Mouse (Mus musculus) embryonic facial prominence, embryonic 15.5 days (tissue): ENCODE results near the gene Slc1a1. TPM values are rescaled to one million over a fixed set of nuclear protein-coding genes. Genes with fewer than 3 reads are reported as not detected.

ENCODE experiments used
- ATAC-seq: fragments of 200-750 bp; cut with Nextera tagmentation; 2 replicates; pipeline ENCODE4 v1.8.0; 2017; ENCODE audit warnings: low read depth, moderate TSS enrichment; ENCODE audit not compliant: insufficient number of reproducible peaks, low FRiP score, low TSS enrichment
- H3K27ac ChIP-seq: fragments of 300-500 bp; sonication (generic); replicated peaks from 2 replicates; pipeline ENCODE4 v1.5.1; 2015; ENCODE audit warnings: mild to moderate bottlenecking, inconsistent platforms
- H3K27me3 ChIP-seq: fragments of 300-500 bp; sonication (generic); 2 replicates; pipeline ENCODE4 v1.6.1; 2015; ENCODE audit warnings: inconsistent platforms
- H3K36me3 ChIP-seq: fragments of 300-500 bp; sonication (generic); 2 replicates; pipeline ENCODE4 v1.6.1; 2015; ENCODE audit warnings: mild to moderate bottlenecking, inconsistent platforms
- H3K4me1 ChIP-seq: fragments of 300-500 bp; sonication (generic); 2 replicates; pipeline ENCODE4 v1.6.1; 2015; ENCODE audit warnings: inconsistent platforms
- H3K4me2 ChIP-seq: fragments of 300-500 bp; sonication (generic); replicated peaks from 2 replicates; pipeline ENCODE4 v1.6.1; 2015; ENCODE audit warnings: mild to moderate bottlenecking, inconsistent platforms
- H3K4me3 ChIP-seq: fragments of 300-500 bp; sonication (generic); replicated peaks from 2 replicates; pipeline ENCODE4 v1.5.1; 2015; ENCODE audit warnings: mild to moderate bottlenecking, inconsistent platforms
- H3K9ac ChIP-seq: fragments of 300-500 bp; sonication (generic); 2 replicates; pipeline ENCODE4 v1.6.1; 2015; ENCODE audit warnings: inconsistent platforms
- H3K9me3 ChIP-seq: fragments of 300-500 bp; sonication (generic); replicated peaks from 2 replicates; pipeline ENCODE4 v1.6.1; 2016; ENCODE audit warnings: inconsistent platforms
- WGBS: fragments of 180-500 bp; shearing (Covaris S2); methylation state at CpG from one replicate; pipeline ENCODE4 v1.1.7; 2015; 5-methylcytosine and 5-hydroxymethylcytosine counted together
- polyA plus RNA-seq: library from polyadenylated mRNA; unstranded; fragments of >200 nt; fragmentation: Nextera tagmentation; extraction: Ambion mirVana; gene quantifications from 2 replicates; pipeline ENCODE4 v1.2.1, GENCODE M21; 2015

The Slc1a1 gene
- polyA plus RNA-seq, 1 experiment from 2014 or later: 2.1 TPM

DNA sequence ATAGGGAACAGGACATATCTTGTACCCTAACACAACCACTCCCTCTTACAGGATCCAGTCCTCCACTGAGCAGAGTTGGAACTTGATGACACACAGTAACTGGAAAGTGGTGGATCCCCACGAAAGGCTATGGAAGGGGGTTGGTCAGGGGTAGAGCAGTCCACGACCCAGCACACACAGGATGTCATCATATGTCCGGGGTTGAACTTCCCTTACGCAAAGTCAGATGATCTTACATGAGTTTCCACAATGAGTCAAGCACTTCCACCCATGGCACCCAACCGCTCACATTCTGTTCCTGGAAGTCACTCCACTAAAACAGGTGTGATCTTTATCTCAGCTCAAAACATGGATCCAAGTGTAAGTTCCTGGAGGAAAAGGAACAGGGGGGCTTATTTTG, 83.0 kb downstream of the Slc1a1 start:
- no peak for ATAC-seq
- H3K36me3 ChIP-seq: no peaks in the 10 kb centered on the region
- H3K4me2 ChIP-seq: no peak overlapping the region
- no peaks in the 10 kb centered on the region for H3K27me3 ChIP-seq
- 88% methylated on average over 5 of the region's 5 CpGs for WGBS
- no peaks in the 10 kb centered on the region for H3K9me3 ChIP-seq
- no peaks in the 10 kb centered on the region for H3K4me1 ChIP-seq
- no peak overlapping the region for H3K9ac ChIP-seq
- H3K27ac ChIP-seq: no peak overlapping the region
- H3K4me3 ChIP-seq: no peak overlapping the region

DNA sequence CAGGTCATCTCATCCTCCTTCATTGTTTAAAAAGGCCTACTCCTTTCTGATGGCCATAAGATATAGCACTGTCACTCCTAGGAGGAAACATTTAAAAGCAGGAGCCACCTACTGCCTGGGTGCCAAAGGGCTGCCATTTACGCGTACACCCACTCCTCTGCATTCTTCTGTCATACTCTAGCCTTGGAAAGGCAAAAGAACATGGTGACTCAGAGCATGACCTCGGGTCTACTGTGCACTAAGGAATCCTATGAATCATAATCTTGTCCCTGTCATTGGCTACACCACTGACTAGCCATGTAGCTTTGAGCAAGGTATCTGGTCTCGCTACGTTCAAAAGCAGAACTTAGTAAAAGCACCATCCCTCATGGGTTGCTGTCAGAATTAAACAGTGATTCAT, 91.5 kb downstream of the Slc1a1 start:
- Histone ChIP-seq H3K36me3 (no peaks in the 10 kb centered on the region), H3K9me3 (no peaks in the 10 kb centered on the region), H3K4me2 (no peak overlapping the region), H3K27ac (no peak overlapping the region), H3K9ac (no peak overlapping the region), H3K27me3 (no peaks in the 10 kb centered on the region), H3K4me1 (no peaks in the 10 kb centered on the region), H3K4me3 (no peak overlapping the region)
- WGBS: 88% methylated on average over 5 of the region's 5 CpGs
- no peak for ATAC-seq

DNA sequence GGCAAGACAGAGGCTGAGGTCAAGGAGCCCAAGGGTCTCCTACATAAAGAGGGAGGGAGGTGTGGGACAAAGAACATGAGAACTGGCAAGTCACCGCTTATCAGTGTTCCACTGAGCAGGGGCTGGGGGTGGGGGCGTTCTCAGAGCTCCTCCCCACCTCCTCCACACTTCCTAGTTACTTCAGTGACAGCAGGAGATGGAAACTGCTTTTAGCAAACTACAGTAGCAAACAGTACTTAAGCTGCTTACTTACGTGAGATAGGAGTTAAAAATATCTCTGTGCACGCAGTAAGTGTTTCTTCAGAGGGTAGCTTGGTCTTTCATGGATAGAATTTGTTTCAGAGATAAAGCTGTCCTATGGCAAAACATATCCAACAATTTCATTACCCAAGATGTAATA, 92.5 kb downstream of the Slc1a1 start:
- H3K4me1 ChIP-seq: no peaks in the 10 kb centered on the region
- no peak overlapping the region for H3K4me3 ChIP-seq
- ATAC-seq: no peak
- no peak overlapping the region for H3K27ac ChIP-seq
- no peak overlapping the region for H3K9ac ChIP-seq
- no peak overlapping the region for H3K4me2 ChIP-seq
- WGBS: 73% methylated on average over 4 of the region's 4 CpGs
- H3K36me3 ChIP-seq: no peaks in the 10 kb centered on the region
- no peaks in the 10 kb centered on the region for H3K9me3 ChIP-seq
- no peaks in the 10 kb centered on the region for H3K27me3 ChIP-seq

DNA sequence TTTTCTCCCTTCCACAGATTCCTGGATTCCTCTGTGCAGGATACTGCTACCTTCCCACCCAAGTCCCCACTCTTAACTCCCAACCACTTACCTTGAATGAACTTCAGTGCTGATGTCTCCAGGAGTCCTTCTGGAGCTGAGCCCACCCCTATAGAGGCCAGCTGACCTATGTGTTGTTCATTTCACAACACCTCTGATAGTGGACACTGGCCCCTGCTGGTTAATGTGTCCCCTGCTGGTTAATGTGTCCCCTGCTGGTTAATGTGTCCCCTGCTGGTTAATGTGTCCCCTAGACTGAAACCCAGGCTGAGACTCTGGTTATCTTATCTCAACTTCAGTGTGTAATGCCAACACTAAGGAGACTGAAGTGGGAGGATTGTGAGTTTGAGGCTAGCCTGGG, 94.2 kb downstream of the Slc1a1 start:
- Histone ChIP-seq H3K4me2 (no peak overlapping the region), H3K27me3 (no peaks in the 10 kb centered on the region), H3K4me1 (no peaks in the 10 kb centered on the region), H3K36me3 (no peaks in the 10 kb centered on the region), H3K4me3 (no peak overlapping the region), H3K27ac (no peak overlapping the region), H3K9ac (no peak overlapping the region), H3K9me3 (no peaks in the 10 kb centered on the region)
- ATAC-seq: no peak

DNA sequence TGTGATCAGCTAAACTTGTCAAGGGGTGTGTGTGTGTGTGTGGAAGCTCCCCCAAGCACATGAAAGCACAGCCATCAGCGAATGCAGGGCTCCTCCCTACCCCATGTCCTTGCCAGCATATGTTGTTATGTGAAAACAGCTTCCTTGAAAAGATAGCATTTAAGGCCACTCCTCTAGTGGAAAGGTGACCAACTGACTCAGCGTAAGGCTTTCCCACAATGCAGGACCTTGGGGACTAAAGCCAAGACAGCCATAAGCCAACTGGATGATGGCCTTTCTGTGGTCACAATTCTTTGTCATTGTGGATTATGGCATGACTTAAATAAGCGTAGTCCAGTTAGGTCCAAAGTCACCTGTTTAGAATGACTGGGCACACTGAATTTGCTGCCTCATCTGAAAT, 100.0 kb downstream of the Slc1a1 start:
- Histone ChIP-seq H3K4me1 (no peaks in the 10 kb centered on the region), H3K27me3 (no peaks in the 10 kb centered on the region), H3K4me2 (no peak overlapping the region), H3K36me3 (no peaks in the 10 kb centered on the region), H3K9me3 (no peaks in the 10 kb centered on the region), H3K9ac (no peak overlapping the region), H3K4me3 (no peak overlapping the region), H3K27ac (no peak overlapping the region)
- 90% methylated on average over 3 of the region's 3 CpGs for WGBS
- no peak for ATAC-seq

DNA sequence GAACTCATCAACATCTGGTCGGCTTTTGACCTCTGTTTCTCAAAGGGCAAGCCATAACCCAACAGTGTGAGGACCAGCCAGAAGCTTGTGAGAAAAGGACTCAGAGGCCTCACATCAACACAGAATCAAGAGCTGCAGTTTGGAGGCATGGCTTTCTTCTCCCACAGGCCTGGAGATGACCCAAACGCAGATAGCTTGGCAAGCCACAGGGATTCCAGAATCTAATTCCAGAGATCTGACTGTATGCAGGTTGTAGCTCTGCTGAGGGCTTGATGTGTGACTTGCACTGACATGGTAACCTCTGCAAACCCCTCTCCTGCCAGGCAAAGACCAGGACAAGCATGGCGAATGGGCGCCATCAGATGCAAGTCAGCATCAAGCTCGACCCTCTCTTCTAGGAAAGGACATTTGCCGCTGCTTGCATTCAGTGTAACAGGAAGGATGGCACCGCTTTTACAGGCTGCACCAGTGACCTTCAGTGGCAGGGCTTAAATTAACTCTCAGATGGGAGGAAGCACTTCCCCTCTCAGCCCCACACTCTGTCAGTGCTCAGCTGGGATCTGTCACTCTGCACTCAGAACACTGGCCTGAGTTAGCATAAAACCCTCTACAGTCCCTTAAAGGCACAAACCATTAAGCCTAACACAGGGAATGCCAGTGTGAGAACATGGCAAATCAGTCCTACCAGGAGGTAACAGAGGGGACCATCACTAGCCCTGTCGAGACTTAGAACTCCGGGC, 105.5 kb downstream of the Slc1a1 start:
- no peaks in the 10 kb centered on the region for H3K27me3 ChIP-seq
- no peak overlapping the region for H3K9ac ChIP-seq
- H3K9me3 ChIP-seq: no peaks in the 10 kb centered on the region
- 54% methylated on average over 9 of the region's 9 CpGs for WGBS
- no peak for ATAC-seq
- H3K36me3 ChIP-seq: no peaks in the 10 kb centered on the region
- no peak overlapping the region for H3K4me3 ChIP-seq
- H3K4me2 ChIP-seq: no peak overlapping the region
- no peak overlapping the region for H3K27ac ChIP-seq
- H3K4me1 ChIP-seq: no peaks in the 10 kb centered on the region

DNA sequence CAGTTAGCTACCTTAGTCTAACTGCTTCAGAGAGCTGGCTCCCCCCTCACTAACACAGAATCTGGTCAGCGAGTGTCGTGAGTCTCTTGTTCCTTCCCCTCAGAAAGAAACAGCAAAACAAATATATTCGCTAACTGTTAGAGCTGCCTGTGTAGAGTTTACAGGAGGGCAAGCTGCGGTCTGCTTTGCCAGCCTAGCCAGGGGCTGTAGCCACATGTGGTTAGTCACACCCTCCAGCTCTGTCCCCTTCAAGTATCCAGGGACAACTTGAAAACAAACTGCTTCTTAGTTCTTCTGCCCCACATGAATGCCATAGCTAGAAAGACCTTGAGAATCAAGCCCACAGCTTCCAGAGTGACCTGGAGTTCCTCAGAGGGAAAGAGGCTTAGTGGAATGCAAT, 106.4 kb downstream of the Slc1a1 start:
- 46% methylated on average over 4 of the region's 4 CpGs for WGBS
- H3K9me3 ChIP-seq: no peaks in the 10 kb centered on the region

DNA sequence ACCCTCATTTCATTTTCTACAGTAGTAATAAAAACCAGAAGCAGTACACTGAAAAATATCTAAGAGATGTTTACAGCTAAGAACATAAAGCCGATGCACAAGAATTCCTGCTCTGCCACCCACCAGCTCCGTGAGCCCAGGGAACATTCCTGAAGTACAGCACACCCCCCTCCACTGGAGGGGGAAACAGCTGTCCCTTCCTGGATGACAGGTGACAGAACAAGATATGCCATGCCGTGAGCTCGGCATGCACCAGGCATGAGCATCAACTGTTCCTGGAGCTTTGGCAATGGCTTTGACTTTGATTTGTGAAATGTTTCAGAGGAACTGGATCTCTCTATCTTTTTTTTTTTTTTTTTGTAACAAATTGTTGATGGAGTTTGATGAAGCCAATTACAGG, 111.9 kb downstream of the Slc1a1 start:
- WGBS: 27% methylated on average over 4 of the region's 4 CpGs
- Histone ChIP-seq H3K9ac (no peak overlapping the region), H3K9me3 (no peaks in the 10 kb centered on the region), H3K4me2 (no peak overlapping the region), H3K27me3 (peaks cover 3% of the 10 kb centered on the region; the same call in 1 of the 2 replicates), H3K36me3 (no peaks in the 10 kb centered on the region), H3K27ac (no peak overlapping the region), H3K4me1 (peaks cover 2% of the 10 kb centered on the region; the same call in 1 of the 2 replicates), H3K4me3 (no peak overlapping the region)
- ATAC-seq: no peak

More for the DNA sequence above, 106.4 kb downstream of the Slc1a1 start:
- no peak for ATAC-seq
- Histone ChIP-seq H3K27me3 (no peaks in the 10 kb centered on the region), H3K4me2 (no peak overlapping the region), H3K27ac (no peak overlapping the region), H3K4me1 (no peaks in the 10 kb centered on the region), H3K9ac (no peak overlapping the region), H3K4me3 (no peak overlapping the region), H3K36me3 (no peaks in the 10 kb centered on the region)

DNA sequence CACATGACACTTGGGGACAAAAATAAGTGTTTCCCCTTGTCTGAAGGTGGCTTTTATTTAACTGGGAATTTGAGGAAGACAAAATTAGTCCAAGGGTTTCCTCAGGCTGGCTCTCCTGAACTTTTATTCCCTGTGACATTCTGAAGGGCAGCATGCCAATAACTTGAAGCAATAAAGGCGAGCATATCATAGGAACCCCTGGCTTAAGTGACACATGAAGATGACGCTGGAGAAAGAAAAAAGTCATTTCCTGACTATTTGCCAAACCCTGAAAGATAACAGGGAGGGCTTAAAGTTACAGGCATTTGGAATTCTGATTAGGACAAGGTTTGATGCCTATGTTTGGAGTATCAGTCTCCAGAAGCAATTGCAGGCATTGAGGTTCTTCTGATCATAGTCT, 112.5 kb downstream of the Slc1a1 start:
- Histone ChIP-seq H3K9me3 (no peaks in the 10 kb centered on the region), H3K4me1 (peaks cover 2% of the 10 kb centered on the region; the same call in 1 of the 2 replicates), H3K4me2 (no peak overlapping the region), H3K4me3 (no peak overlapping the region), H3K27ac (no peak overlapping the region), H3K9ac (no peak overlapping the region), H3K27me3 (peaks cover 3% of the 10 kb centered on the region; the same call in 1 of the 2 replicates), H3K36me3 (no peaks in the 10 kb centered on the region)
- no peak for ATAC-seq
- 38% methylated on average over 2 of the region's 2 CpGs for whole genome bisulfite sequencing

DNA sequence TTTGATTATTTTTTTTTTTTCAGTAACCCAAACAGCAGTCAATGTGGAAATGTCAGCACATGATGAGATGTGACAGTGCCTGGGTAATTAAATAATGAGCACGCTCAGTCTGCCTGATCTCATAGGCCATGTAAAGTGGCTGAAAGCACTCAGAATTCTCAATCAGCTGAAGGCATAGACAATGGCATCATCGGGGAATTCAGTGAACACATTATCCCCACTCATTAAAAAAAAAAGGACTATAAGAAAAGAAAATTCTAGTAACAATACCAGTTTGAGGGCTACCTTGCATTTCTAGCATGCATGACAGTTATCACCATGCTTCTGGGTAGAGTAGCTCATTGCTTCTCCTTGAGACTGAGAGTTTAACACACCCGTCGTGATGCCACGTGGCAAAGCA, 116.4 kb downstream of the Slc1a1 start:
- Histone ChIP-seq H3K4me1 (peaks cover 2% of the 10 kb centered on the region; the same call in 1 of the 2 replicates), H3K27ac (no peak overlapping the region), H3K36me3 (no peaks in the 10 kb centered on the region), H3K4me2 (no peak overlapping the region), H3K27me3 (peaks cover 3% of the 10 kb centered on the region; the same call in 1 of the 2 replicates), H3K9ac (no peak overlapping the region), H3K4me3 (no peak overlapping the region), H3K9me3 (no peaks in the 10 kb centered on the region)
- no peak for ATAC-seq
- WGBS: 74% methylated on average over 5 of the region's 5 CpGs

DNA sequence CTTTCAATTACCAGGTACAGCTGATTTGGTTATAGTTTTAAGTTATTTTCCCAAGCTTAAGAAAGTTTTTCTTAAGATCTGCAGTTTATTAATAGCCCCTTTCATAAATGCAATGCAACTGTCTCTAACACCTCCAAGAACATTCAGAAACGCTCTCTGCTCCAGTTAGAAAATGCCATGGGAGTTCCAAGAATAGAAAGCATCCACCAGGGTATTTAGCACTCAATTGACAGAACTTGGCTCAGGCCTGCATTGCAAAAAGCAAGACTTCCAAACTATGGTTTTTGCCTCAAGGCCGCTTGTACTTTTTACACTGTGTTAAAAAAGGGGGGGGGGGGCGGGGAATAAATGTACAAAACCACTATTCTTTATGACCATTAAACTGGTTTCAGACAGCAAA, 128.3 kb downstream of the Slc1a1 start:
- Histone ChIP-seq H3K4me3 (peak overlapping the region; percentile 79; the same call in 1 of the 2 replicates), H3K27me3 (no peaks in the 10 kb centered on the region), H3K36me3 (no peaks in the 10 kb centered on the region), H3K4me2 (peak overlapping the region; percentile 95), H3K9me3 (no peaks in the 10 kb centered on the region), H3K9ac (0 out of 2 replicates have a peak overlapping the region, but pooled peaks have one; percentile 66), H3K27ac (no peak overlapping the region), H3K4me1 (peaks cover 7% of the 10 kb centered on the region)
- WGBS: 39% methylated on average over 3 of the region's 3 CpGs
- ATAC-seq: no peak

DNA sequence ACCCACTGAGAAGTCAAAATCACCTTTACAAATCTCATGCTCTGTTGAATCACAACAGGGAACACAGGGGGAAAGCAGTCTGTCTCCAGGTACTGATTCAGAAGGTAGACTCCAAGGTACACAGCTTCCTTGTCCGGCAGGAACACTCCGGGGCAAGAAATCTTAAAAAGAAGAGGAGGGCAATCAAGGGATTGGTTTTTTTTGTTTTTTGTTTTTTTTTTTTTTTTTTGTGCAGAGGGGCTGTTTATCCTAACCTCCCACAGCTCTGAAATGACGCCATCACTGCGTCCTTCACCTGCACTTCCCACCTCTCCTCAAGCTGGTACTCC, 128.6 kb downstream of the Slc1a1 start:
- Histone ChIP-seq H3K27me3 (no peaks in the 10 kb centered on the region), H3K27ac (no peak overlapping the region), H3K9me3 (no peaks in the 10 kb centered on the region), H3K9ac (peak overlapping the region; percentile 66; the same call in 1 of the 2 replicates), H3K4me2 (peak overlapping the region; percentile 95), H3K4me3 (peak overlapping the region; percentile 79), H3K36me3 (no peaks in the 10 kb centered on the region), H3K4me1 (peaks cover 7% of the 10 kb centered on the region)
- 0% methylated on average over 4 of the region's 4 CpGs for WGBS
- no peak for ATAC-seq
